Mouse (Mus musculus) cerebellum, adult 9-10 months (tissue): Measurements from ENCODE around the gene Lifr.
A peak's percentile ranks its signal among the peaks of the same experiment; 100 is the strongest.

Experiments
- DNase-seq: peaks from one replicate; pipeline ENCODE4 v3.0.0; 2022

Lifr gene

GRCm38 (mm10) chr15:7166735-7167134 is 76.3 kb downstream of the Lifr start:
- no peak for DNase-seq

GRCm38 (mm10) chr15:7167238-7167905 is 77.0 kb downstream of the Lifr start:
- no peak for DNase-seq

GRCm38 (mm10) chr15:7167906-7168532 is 77.6 kb downstream of the Lifr start:
- no peak for DNase-seq

GRCm38 (mm10) chr15:7172875-7173274 is 82.5 kb downstream of the Lifr start:
- no peak for DNase-seq

- DNase-seq = no peak
Measured at GRCm38 (mm10) chr15:7173346-7173745, 82.9 kb downstream of the Lifr start.

- no peak for DNase-seq
Measured at GRCm38 (mm10) chr15:7173776-7174175, 83.4 kb downstream of the Lifr start.

- DNase-seq = no peak
Measured at GRCm38 (mm10) chr15:7180576-7180975, 90.2 kb downstream of the Lifr start.

- no peak for DNase-seq
Measured at GRCm38 (mm10) chr15:7187682-7188081, 97.3 kb downstream of the Lifr start.

- DNase-seq = no peak
Measured at GRCm38 (mm10) chr15:7189678-7190454, 99.5 kb downstream of the Lifr start.

- DNase-seq = no peak
Measured at GRCm38 (mm10) chr15:7191074-7191473, 100.7 kb downstream of the Lifr start.

GRCm38 (mm10) chr15:7192582-7192981 is 102.2 kb downstream of the Lifr start:
- DNase-seq = no peak

GRCm38 (mm10) chr15:7194147-7194720 is 103.8 kb downstream of the Lifr start:
- DNase-seq = peak; percentile 16

- peak; percentile 19 for DNase-seq
Measured at GRCm38 (mm10) chr15:7194748-7195221, 104.4 kb downstream of the Lifr start.

GRCm38 (mm10) chr15:7197652-7198445 is 107.4 kb downstream of the Lifr start:
- DNase-seq = no peak

GRCm38 (mm10) chr15:7198816-7199215 is 108.4 kb downstream of the Lifr start:
- no peak for DNase-seq

GRCm38 (mm10) chr15:7200286-7200685 is 109.9 kb downstream of the Lifr start:
- no peak for DNase-seq

- DNase-seq = no peak
Measured at GRCm38 (mm10) chr15:7201421-7202380, 111.3 kb downstream of the Lifr start.

- DNase-seq = no peak
Measured at GRCm38 (mm10) chr15:7202981-7203380, 112.6 kb downstream of the Lifr start.

- no peak for DNase-seq
Measured at GRCm38 (mm10) chr15:7203606-7204330, 113.4 kb downstream of the Lifr start.

- DNase-seq = no peak
Measured at GRCm38 (mm10) chr15:7204917-7205316, 114.5 kb downstream of the Lifr start.

- DNase-seq = no peak
Measured at GRCm38 (mm10) chr15:7206110-7206509, 115.7 kb downstream of the Lifr start.
